Mouse (Mus musculus): Measurements from ENCODE around the gene Ubtf. TPM values are rescaled to one million over a fixed set of nuclear protein-coding genes. Genes with fewer than 3 reads are reported as not detected.

Gene Ubtf
- polyA plus RNA-seq, 1 experiment, result 94.6 TPM

GRCm38 (mm10) chr11:102334010-102334409 is 14.5 kb upstream of the Ubtf start:
- no peak for TF ChIP-seq CTCF (IDR thresholded peaks at IDR 0.05; ENCODE audit: borderline replicate concordance, insufficient read depth, low read depth, low read length)
- no peak for TF ChIP-seq POLR2A (IDR thresholded peaks at IDR 0.05; ENCODE audit: borderline replicate concordance, insufficient read depth, low read length)
- Histone ChIP-seq H3K27ac (ENCODE audit: insufficient read depth, low read length) (no peak overlapping the region), H3K27me3 (ENCODE audit: control insufficient read depth, insufficient read depth, low read length) (no peaks in the 10 kb centered on the region), H3K4me3 (replicated peaks; ENCODE audit: insufficient read depth, low read depth, low read length) (no peak overlapping the region), H3K4me1 (ENCODE audit: control insufficient read depth, insufficient read depth, low read length) (peaks cover 7% of the 10 kb centered on the region)
- WGBS, result 67% methylated on average over 4 of the region's 4 CpGs
- DNase-seq, result no peak

GRCm38 (mm10) chr11:102333061-102333460 is 13.5 kb upstream of the Ubtf start:
- no peak overlapping the region for H3K4me3 ChIP-seq (replicated peaks; ENCODE audit: insufficient read depth, low read depth, low read length)
- peaks cover 4% of the 10 kb centered on the region for H3K4me1 ChIP-seq (ENCODE audit: control insufficient read depth, insufficient read depth, low read length)
- DNase-seq, result no peak
- no peaks in the 10 kb centered on the region for H3K27me3 ChIP-seq (ENCODE audit: control insufficient read depth, insufficient read depth, low read length)
- TF ChIP-seq CTCF (IDR thresholded peaks at IDR 0.05; ENCODE audit: borderline replicate concordance, insufficient read depth, low read depth, low read length) (no peak), POLR2A (IDR thresholded peaks at IDR 0.05; ENCODE audit: borderline replicate concordance, insufficient read depth, low read length) (no peak)
- no peak overlapping the region for H3K27ac ChIP-seq (ENCODE audit: insufficient read depth, low read length)

GRCm38 (mm10) chr11:102331806-102332205 is 12.3 kb upstream of the Ubtf start:
- no peaks in the 10 kb centered on the region for H3K27me3 ChIP-seq (ENCODE audit: control insufficient read depth, insufficient read depth, low read length)
- peaks cover 4% of the 10 kb centered on the region for H3K4me1 ChIP-seq (ENCODE audit: control insufficient read depth, insufficient read depth, low read length)
- H3K27ac ChIP-seq (ENCODE audit: insufficient read depth, low read length), result no peak overlapping the region
- no peak overlapping the region for H3K4me3 ChIP-seq (replicated peaks; ENCODE audit: insufficient read depth, low read depth, low read length)
- no peak for TF ChIP-seq POLR2A (IDR thresholded peaks at IDR 0.05; ENCODE audit: borderline replicate concordance, insufficient read depth, low read length)
- no peak for TF ChIP-seq CTCF (IDR thresholded peaks at IDR 0.05; ENCODE audit: borderline replicate concordance, insufficient read depth, low read depth, low read length)
- DNase-seq, result no peak
- WGBS, result 58% methylated on average over 4 of the region's 4 CpGs

DNA sequence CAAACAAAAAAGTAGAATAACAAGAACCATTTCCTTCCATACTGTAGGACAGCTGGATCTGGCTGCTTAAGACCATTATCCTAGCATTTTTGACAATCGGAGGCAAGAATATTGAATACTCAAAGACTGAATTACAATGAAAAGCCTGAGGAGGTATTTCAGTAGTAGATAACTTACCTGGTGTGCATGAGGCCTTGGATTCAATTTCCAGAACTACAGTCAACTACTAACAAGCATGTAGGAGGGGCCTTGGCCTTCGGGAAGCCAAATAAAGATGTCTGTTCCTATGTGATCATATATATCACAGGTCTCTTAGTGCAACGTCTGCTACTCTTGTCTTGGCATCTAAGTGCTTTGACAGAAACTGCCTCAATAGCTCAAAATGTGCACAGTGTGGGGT is 10.5 kb upstream of the Ubtf start:
- no peak overlapping the region for H3K27ac ChIP-seq (ENCODE audit: insufficient read depth, low read length)
- TF ChIP-seq CTCF (IDR thresholded peaks at IDR 0.05; ENCODE audit: borderline replicate concordance, insufficient read depth, low read depth, low read length) (no peak), POLR2A (IDR thresholded peaks at IDR 0.05; ENCODE audit: borderline replicate concordance, insufficient read depth, low read length) (no peak)
- no peak for DNase-seq
- WGBS, result 74% methylated on average over 3 of the region's 3 CpGs
- no peaks in the 10 kb centered on the region; the same call in 1 of the 2 replicates for H3K4me1 ChIP-seq (ENCODE audit: control insufficient read depth, insufficient read depth, low read length)
- H3K27me3 ChIP-seq (ENCODE audit: control insufficient read depth, insufficient read depth, low read length), result no peaks in the 10 kb centered on the region
- H3K4me3 ChIP-seq (replicated peaks; ENCODE audit: insufficient read depth, low read depth, low read length), result no peak overlapping the region

GRCm38 (mm10) chr11:102329518-102329917 is 10.0 kb upstream of the Ubtf start:
- Histone ChIP-seq H3K4me3 (replicated peaks; ENCODE audit: insufficient read depth, low read depth, low read length) (no peak overlapping the region), H3K4me1 (ENCODE audit: control insufficient read depth, insufficient read depth, low read length) (no peaks in the 10 kb centered on the region), H3K27ac (ENCODE audit: insufficient read depth, low read length) (no peak overlapping the region), H3K27me3 (ENCODE audit: control insufficient read depth, insufficient read depth, low read length) (no peaks in the 10 kb centered on the region)
- TF ChIP-seq POLR2A (IDR thresholded peaks at IDR 0.05; ENCODE audit: borderline replicate concordance, insufficient read depth, low read length) (no peak), CTCF (IDR thresholded peaks at IDR 0.05; ENCODE audit: borderline replicate concordance, insufficient read depth, low read depth, low read length) (no peak)
- no peak for DNase-seq

DNA sequence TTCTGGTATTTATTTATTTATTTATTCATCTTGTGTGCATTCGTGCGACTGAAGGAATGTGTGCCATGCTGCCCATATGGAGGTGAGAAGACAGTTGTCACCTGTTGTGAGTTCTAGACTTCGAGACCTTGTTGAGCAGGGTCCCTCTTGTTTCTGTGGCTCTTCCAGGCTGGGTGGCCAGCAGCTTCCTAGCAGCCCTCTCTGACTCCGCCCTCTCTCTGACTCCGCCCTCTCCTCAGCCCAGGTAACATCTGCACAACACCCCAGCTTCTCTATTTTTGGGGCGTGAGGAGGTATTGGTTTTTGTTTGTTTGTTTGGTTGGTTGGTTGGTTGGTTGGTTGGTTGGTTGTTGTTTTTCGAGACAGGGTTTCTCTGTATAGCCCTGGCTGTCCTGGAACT is 8.3 kb upstream of the Ubtf start:
- no peak for TF ChIP-seq CTCF (IDR thresholded peaks at IDR 0.05; ENCODE audit: borderline replicate concordance, insufficient read depth, low read depth, low read length)
- no peak for TF ChIP-seq POLR2A (IDR thresholded peaks at IDR 0.05; ENCODE audit: borderline replicate concordance, insufficient read depth, low read length)
- no peak overlapping the region for H3K4me3 ChIP-seq (replicated peaks; ENCODE audit: insufficient read depth, low read depth, low read length)
- no peaks in the 10 kb centered on the region for H3K4me1 ChIP-seq (ENCODE audit: control insufficient read depth, insufficient read depth, low read length)
- DNase-seq, result no peak
- no peaks in the 10 kb centered on the region for H3K27me3 ChIP-seq (ENCODE audit: control insufficient read depth, insufficient read depth, low read length)
- no peak overlapping the region for H3K27ac ChIP-seq (ENCODE audit: insufficient read depth, low read length)
- WGBS, result 85% methylated on average over 7 of the region's 7 CpGs

DNA sequence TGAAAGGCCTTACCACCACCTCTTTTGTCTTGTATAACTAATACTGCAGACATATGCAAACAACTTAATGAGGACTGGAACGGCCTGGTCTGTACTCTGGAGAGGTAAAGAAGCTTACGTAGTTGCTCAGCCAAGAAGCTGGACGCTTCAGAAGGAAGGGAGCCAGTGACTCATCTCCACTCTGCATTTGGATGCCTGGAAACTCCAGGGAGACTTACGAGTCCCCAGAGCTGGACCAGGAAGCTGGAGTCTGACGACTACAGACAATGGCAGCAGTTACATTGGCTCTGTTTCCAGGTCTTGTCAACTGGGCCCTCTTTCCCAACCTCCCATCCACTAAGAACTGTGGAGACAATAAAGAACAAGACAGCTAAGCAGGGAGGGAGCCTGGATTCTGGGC is 7.7 kb upstream of the Ubtf start:
- TF ChIP-seq POLR2A (IDR thresholded peaks at IDR 0.05; ENCODE audit: borderline replicate concordance, insufficient read depth, low read length), result no peak
- no peak for TF ChIP-seq CTCF (IDR thresholded peaks at IDR 0.05; ENCODE audit: borderline replicate concordance, insufficient read depth, low read depth, low read length)
- WGBS, result 44% methylated on average over 5 of the region's 5 CpGs

GRCm38 (mm10) chr11:102323516-102323915 is 4.0 kb upstream of the Ubtf start:
- Histone ChIP-seq H3K27ac (ENCODE audit: insufficient read depth, low read length) (no peak overlapping the region), H3K4me3 (replicated peaks; ENCODE audit: insufficient read depth, low read depth, low read length) (no peak overlapping the region), H3K4me1 (ENCODE audit: control insufficient read depth, insufficient read depth, low read length) (no peaks in the 10 kb centered on the region; the same call in 1 of the 2 replicates), H3K27me3 (ENCODE audit: control insufficient read depth, insufficient read depth, low read length) (no peaks in the 10 kb centered on the region)
- WGBS, result 86% methylated on average over 1 of the region's 1 CpGs
- TF ChIP-seq POLR2A (IDR thresholded peaks at IDR 0.05; ENCODE audit: borderline replicate concordance, insufficient read depth, low read length) (no peak), CTCF (IDR thresholded peaks at IDR 0.05; ENCODE audit: borderline replicate concordance, insufficient read depth, low read depth, low read length) (no peak)
- DNase-seq, result no peak

More for the DNA sequence above, 7.7 kb upstream of the Ubtf start:
- DNase-seq, result no peak
- H3K27ac ChIP-seq (ENCODE audit: insufficient read depth, low read length), result no peak overlapping the region
- no peaks in the 10 kb centered on the region for H3K27me3 ChIP-seq (ENCODE audit: control insufficient read depth, insufficient read depth, low read length)
- no peak overlapping the region for H3K4me3 ChIP-seq (replicated peaks; ENCODE audit: insufficient read depth, low read depth, low read length)
- no peaks in the 10 kb centered on the region for H3K4me1 ChIP-seq (ENCODE audit: control insufficient read depth, insufficient read depth, low read length)
